Mouse (Mus musculus) CD8-positive naive resting alpha-beta T cell, adult 57 days (primary cell): ENCODE data around the gene Dynlt1b. TPM values are rescaled to one million over a fixed set of nuclear protein-coding genes. Genes with fewer than 3 reads are reported as not detected.

Experiments used
- total RNA-seq: library from RNA; stranded (reverse); gene quantifications from one replicate; pipeline ENCODE4 v1.2.4, GENCODE M21; 2023

Dynlt1b gene
- total RNA-seq = 72.8 TPM

DNA sequence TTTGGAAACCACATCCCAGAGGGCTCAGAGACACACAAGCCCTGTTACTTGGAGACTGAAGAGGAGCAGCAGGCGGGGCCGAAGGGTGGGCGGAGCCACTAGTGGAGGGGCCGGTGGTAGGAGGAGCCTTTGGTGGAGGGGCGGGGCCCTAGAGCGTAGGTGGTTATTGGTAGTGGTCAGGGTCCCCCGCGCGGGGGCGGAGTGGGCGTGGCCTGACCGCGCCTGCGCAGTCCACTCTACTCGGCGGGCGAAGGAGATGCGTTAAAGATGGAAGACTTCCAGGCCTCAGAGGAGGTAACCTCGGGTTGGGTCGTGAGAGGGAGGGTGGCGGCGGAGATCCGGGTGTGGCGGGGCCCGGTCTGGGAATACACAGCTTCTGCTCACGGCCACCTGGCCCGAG lies at the start of gene Dynlt1b:
TSS of gene Dynlt1b (plus strand) at position 168 of the 400 bp plus-strand sequence.

Other genes with a start within 250 kb of the Dynlt1b start
- 7.3 TPM for gene Tmem181a, start 173.3 kb upstream of the Dynlt1b start, total RNA-seq
- 6.5 TPM for gene Dynlt1a, start 112.6 kb upstream of the Dynlt1b start, total RNA-seq
- gene Dynlt1c, start 171.6 kb downstream of the Dynlt1b start, total RNA-seq = 38.2 TPM
- gene Dynlt1f, start 225.8 kb downstream of the Dynlt1b start, total RNA-seq = 81.4 TPM
- gene Sytl3, start 229.0 kb downstream of the Dynlt1b start, total RNA-seq = 272 TPM